14 mouse cellular contexts compared by ENCODE assay signal in the genomic region with DNA sequence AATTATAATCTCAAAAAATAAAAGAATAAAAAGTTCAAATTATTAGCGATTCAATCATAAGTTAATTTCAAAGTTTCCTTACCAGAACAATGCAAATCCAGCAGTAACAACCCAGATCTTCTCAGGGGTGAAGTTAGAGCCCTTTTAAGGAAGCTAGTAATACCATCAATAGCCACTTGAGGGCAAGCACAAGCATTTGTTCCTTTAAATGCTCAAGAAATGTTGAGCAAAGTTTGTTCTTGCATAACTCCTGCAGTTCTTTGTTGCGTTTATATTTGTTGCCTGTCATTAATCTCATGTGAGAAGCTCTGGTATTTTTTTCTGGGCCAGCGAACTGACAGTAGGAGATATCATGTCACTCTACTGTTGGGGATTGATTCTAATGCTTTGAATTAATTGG. TPM values are rescaled to one million over a fixed set of nuclear protein-coding genes. Genes with fewer than 3 reads are reported as not detected.
DNase-seq lines count a peak whose midpoint lies in the region; ATAC-seq and TF ChIP-seq lines count a peak whose summit lies in the region.
"Had no signal": no experiment of that assay in that cellular context is flagged by ENCODE, and none has a peak within 500 bp of the region (broad histone marks: within the 10 kb centered on the region; RNA-seq: fewer than 3 reads in every experiment).

No protein-coding gene starts in this region.

- TF ChIP-seq RAD21 in CH12.LX (IDR thresholded peaks at IDR 0.05; ENCODE audit: low read depth, low read length) = peak; percentile 46

- H3K4me1 ChIP-seq in kidney, embryonic 16.5 days (ENCODE audit: insufficient read depth, low read length) = no peaks in the 10 kb centered on the region
- H3K4me1 ChIP-seq in CH12.LX (ENCODE audit: control insufficient read depth in 1 of 2, insufficient read depth in 2 of 2) = peaks cover 3 to 8% of the 10 kb centered on the region in 2 experiments; a peak in 2 of 4 replicates
- H3K4me1 ChIP-seq: embryonic facial prominence, embryonic 15.5 days; neural tube, embryonic 13.5 days had no signal

- TF ChIP-seq CTCF in CH12.LX (conservative IDR thresholded peaks at IDR 0.05 in 1 of 2, IDR thresholded peaks at IDR 0.05 in 1 of 2; ENCODE audit: low read depth in 2 of 2, low read length in 2 of 2) (peak; percentile 65), Patski (IDR thresholded peaks at IDR 0.05) (peak; percentile 38)

- no peak for TF ChIP-seq POLR2A in CH12.LX (IDR thresholded peaks at IDR 0.05; ENCODE audit: low read depth, low read length)

- H3K79me2 ChIP-seq in CH12.LX (replicated peaks; ENCODE audit: control insufficient read depth, extremely low read depth, insufficient read depth, poor library complexity, severe bottlenecking) = no peaks in the 10 kb centered on the region

- DNase-seq in kidney, adult 9 months = peak; percentile 46
- DNase-seq in CH12.LX (ENCODE audit: extremely low read depth) (peak; percentile 38), Patski (ENCODE audit: low read depth, low spot score) (no peak)
- peak; percentile 59 for DNase-seq in lung, postnatal 36 days
- DNase-seq in spleen, postnatal 4 days (ENCODE audit: low spot score in 2 of 2) = no peak
- no peak for DNase-seq in urinary bladder, postnatal 10 days (ENCODE audit: low spot score)
- DNase-seq: gastrocnemius, postnatal 10 days; heart, postnatal 4 days; layer of hippocampus, adult 9-11 months; thymus, postnatal 4 days had no signal

- H3K4me3 ChIP-seq in kidney, embryonic 16.5 days (ENCODE audit: low read length) = no peak overlapping the region
- no peak overlapping the region for H3K4me3 ChIP-seq in CH12.LX (replicated peaks in 1 of 3; ENCODE audit: low read depth in 2 of 3, low read length in 2 of 3, poor library complexity in 1 of 3)
- H3K4me3 ChIP-seq: embryonic facial prominence, embryonic 15.5 days; neural tube, embryonic 13.5 days had no signal

- H3K27me3 ChIP-seq in kidney, embryonic 16.5 days (ENCODE audit: insufficient read depth, low read length) = peaks cover 2% of the 10 kb centered on the region; the same call in 1 of the 2 replicates
- H3K27me3 ChIP-seq in CH12.LX (replicated peaks) (no peaks in the 10 kb centered on the region), Patski (peaks cover 20% of the 10 kb centered on the region)
- H3K27me3 ChIP-seq: embryonic facial prominence, embryonic 15.5 days had no signal

- H3K4me2 ChIP-seq in kidney, embryonic 16.5 days (replicated peaks; ENCODE audit: low read depth, low read length) = no peak overlapping the region
- no peak overlapping the region for H3K4me2 ChIP-seq in CH12.LX (ENCODE audit: insufficient read depth, low read depth, poor library complexity, severe bottlenecking)
- H3K4me2 ChIP-seq: embryonic facial prominence, embryonic 15.5 days; neural tube, embryonic 13.5 days had no signal

- in situ Hi-C loops in CH12.LX (cut with MboI; ENCODE audit: low pct_ligation_motif_present, low pct_unique_long_range_greater_than_20kb, low sequenced_read_pairs) (no loop called here), Patski (cut with MboI; ENCODE audit: low pct_unique_long_range_greater_than_20kb) (no loop called here)

- no peak for TF ChIP-seq EP300 in CH12.LX (IDR thresholded peaks at IDR 0.05; ENCODE audit: low read length)

- ATAC-seq in kidney, embryonic 16.5 days (ENCODE audit: low FRiP score, low TSS enrichment) = no peak
- ATAC-seq in Patski = no peak

- no peaks in the 10 kb centered on the region for H3K9me3 ChIP-seq in kidney, embryonic 16.5 days (ENCODE audit: low read length)
- no peaks in the 10 kb centered on the region for H3K9me3 ChIP-seq in CH12.LX (replicated peaks; ENCODE audit: low read length)
- H3K9me3 ChIP-seq: embryonic facial prominence, embryonic 15.5 days had no signal

- 31% methylated on average over 3 of the region's 3 CpGs for WGBS in kidney, embryonic 16.5 days

- dilution Hi-C loops in CH12.LX (cut with MboI; ENCODE audit: extremely low pct_ligation_motif_present, extremely low pct_unique_long_range_greater_than_20kb, low sequenced_read_pairs) = no loop called here

- H3K27ac ChIP-seq in kidney, embryonic 16.5 days (ENCODE audit: low read length) = no peak overlapping the region
- no peak overlapping the region for H3K27ac ChIP-seq in CH12.LX (ENCODE audit: insufficient read depth, low read depth)
- H3K27ac ChIP-seq: embryonic facial prominence, embryonic 15.5 days; neural tube, embryonic 13.5 days had no signal

- no peaks in the 10 kb centered on the region for H3K36me3 ChIP-seq in kidney, embryonic 16.5 days (ENCODE audit: insufficient read depth, low read length)
- H3K36me3 ChIP-seq in CH12.LX (replicated peaks in 1 of 2; ENCODE audit: control insufficient read depth in 1 of 2, insufficient read depth in 1 of 2, low read length in 1 of 2) = no peaks in the 10 kb centered on the region
- H3K36me3 ChIP-seq: embryonic facial prominence, embryonic 15.5 days; neural tube, embryonic 13.5 days had no signal

- CTCF ChIA-PET in Patski (lab: Charles Lee) = no interaction called here

- POLR2A ChIA-PET in Patski (lab: Charles Lee) = no interaction called here

- H3K9ac ChIP-seq in kidney, embryonic 16.5 days (replicated peaks; ENCODE audit: low read length) = no peak overlapping the region
- H3K9ac ChIP-seq in CH12.LX (ENCODE audit: insufficient read depth, low read depth) = no peak overlapping the region
- H3K9ac ChIP-seq: embryonic facial prominence, embryonic 15.5 days; neural tube, embryonic 13.5 days had no signal

TF ChIP-seq in CH12.LX, 34 proteins besides CTCF, POLR2A, EP300 and RAD21:
- TF ChIP-seq SMC3 (IDR thresholded peaks at IDR 0.05; ENCODE audit: low read depth, low read length) (peak; percentile 63), MAZ (IDR thresholded peaks at IDR 0.05; ENCODE audit: low read depth, low read length) (no peak)
TF ChIP-seq in CH12.LX: peak in this region for 1.

RNA-seq across cellular contexts. Expression of a gene that starts 7.1 kb away (rescaled TPM):
- polyA plus RNA-seq in kidney, embryonic 16.5 days (2015; fragmentation: Nextera tagmentation; extraction: Ambion mirVana) = 0.63 and 0.89 TPM in 2 replicates
- not detected in 2 replicates for total RNA-seq in CH12.LX (2012; rRNA removed)
- total RNA-seq in CH12.LX (2014; rRNA removed) = not detected in 2 replicates
- polyA plus RNA-seq in CH12.LX (2012; ENCODE audit: insufficient read length, low read depth) = not detected in 2 replicates
- not detected for polyA plus RNA-seq in Patski (2021)

RNA-seq across cellular contexts. Expression of a gene that starts 20.8 kb away (rescaled TPM):
- not detected in 2 replicates for polyA plus RNA-seq in kidney, embryonic 16.5 days (2015; fragmentation: Nextera tagmentation; extraction: Ambion mirVana)
- total RNA-seq in CH12.LX (2012; rRNA removed) = not detected in 2 replicates
- total RNA-seq in CH12.LX (2014; rRNA removed) = not detected in 2 replicates
- not detected in 2 replicates for polyA plus RNA-seq in CH12.LX (2012; ENCODE audit: insufficient read length, low read depth)
- not detected for polyA plus RNA-seq in Patski (2021)
- total RNA-seq: gastrocnemius, postnatal 10 days; heart, postnatal 4 days had no signal
- polyA plus RNA-seq: embryonic facial prominence, embryonic 15.5 days; lung, embryonic 16.5 days; neural tube, embryonic 13.5 days had no signal

RNA-seq across cellular contexts. Expression of a gene that starts 38.2 kb away (rescaled TPM):
- polyA plus RNA-seq in kidney, embryonic 16.5 days (2015; fragmentation: Nextera tagmentation; extraction: Ambion mirVana) = not detected in 2 replicates
- not detected in 2 replicates for total RNA-seq in CH12.LX (2012; rRNA removed)
- not detected in 2 replicates for total RNA-seq in CH12.LX (2014; rRNA removed)
- polyA plus RNA-seq in CH12.LX (2012; ENCODE audit: insufficient read length, low read depth) = not detected in 2 replicates
- polyA plus RNA-seq in Patski (2021) = 0.04 TPM
- total RNA-seq: gastrocnemius, postnatal 10 days had no signal
- polyA plus RNA-seq: embryonic facial prominence, embryonic 15.5 days; lung, embryonic 16.5 days had no signal

Comparison
In these comparisons a context has a peak if more than half of its experiments do, and no peak if none do; other contexts are left out.
1. DNase-seq: peak in kidney, adult 9 months (single experiment), CH12.LX (single experiment) and lung, postnatal 36 days (single experiment); none in Patski (single experiment), spleen, postnatal 4 days (0 of 2) and urinary bladder, postnatal 10 days (single experiment).